Mouse (Mus musculus): ENCODE measurements at regions not wholly inside any gene's neighbourhood (a gene's known extent, or its start where the extent isn't known, plus 50 kb on each side); places are given as distances from the start of the nearest gene placed in this dataset.

DNA sequence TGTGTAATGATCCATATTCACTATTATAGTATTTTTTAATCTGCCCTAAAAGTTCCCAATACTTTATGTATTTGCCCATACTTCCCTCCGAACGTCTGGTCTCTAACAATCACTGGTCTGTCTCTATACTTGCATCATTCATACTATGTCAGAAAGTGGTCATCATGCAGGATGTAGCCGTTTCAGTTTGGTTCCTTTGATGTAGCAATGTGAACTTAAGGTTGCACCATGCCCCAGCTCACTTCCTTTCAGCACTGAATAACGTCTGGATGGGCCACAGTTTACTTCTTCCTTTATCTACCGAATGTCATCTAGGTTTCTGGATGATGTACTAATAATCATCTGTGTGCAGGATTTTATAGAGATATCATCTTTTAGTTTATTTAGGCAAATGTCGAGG is 461.9 kb downstream of the Rpl10l start:
- DNase-seq, result no peak

DNA sequence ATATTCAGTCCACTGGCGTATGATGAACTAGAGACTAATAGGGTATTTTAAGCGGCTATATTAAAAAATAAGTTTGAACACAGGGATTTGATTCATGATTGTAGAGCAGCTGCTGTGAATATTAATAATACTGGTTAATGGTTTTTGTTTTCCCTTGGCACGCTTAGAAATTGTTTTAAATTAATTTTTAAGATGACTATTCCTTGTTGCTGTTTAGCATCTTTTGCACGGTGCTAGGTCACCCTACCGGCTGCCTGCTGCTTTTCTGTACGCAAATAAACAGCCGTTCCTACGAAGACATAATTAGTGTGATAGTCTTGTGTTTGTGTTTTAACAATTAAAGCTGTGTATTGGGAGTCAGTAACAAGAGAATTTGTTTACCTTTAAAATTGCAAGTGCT is 485.1 kb downstream of the Rpl10l start:
- no peak for DNase-seq

DNA sequence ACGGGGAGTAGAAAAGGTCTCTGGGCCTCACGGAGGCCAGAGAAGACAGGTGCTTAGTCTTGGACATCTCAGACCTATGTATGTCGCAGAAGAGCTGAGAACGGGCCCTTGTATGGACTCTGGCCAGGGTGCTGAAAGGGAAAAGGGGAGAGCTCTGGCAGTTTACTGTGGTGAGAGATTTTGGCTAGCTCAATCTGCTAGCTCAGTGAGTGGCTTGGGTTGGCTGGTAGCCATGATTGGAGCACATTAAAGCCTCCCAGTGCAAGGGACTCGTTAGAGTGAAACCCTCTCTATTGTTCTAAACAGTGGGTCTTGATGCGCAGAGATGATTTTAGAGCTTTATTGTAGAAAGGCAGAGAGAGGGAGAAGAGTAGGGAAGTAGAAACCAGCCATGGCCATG is 512.7 kb downstream of the Rpl10l start:
- peak; percentile 4 to 7 for DNase-seq
